Mouse (Mus musculus): ENCODE results near the gene Batf.
A peak's percentile ranks its signal among the peaks of the same experiment; 100 is the strongest.

GRCm38 (mm10) chr12:85687846-85688245 is 1.4 kb downstream of the Batf start:
- TF ChIP-seq POLR2A (IDR thresholded peaks at IDR 0.05; ENCODE audit: borderline replicate concordance, control insufficient read depth, low read depth, low read length) = no peak
- peak; percentile 35; the same call in 1 of the 2 replicates for TF ChIP-seq CTCF (IDR thresholded peaks at IDR 0.05; ENCODE audit: control insufficient read depth, insufficient read depth, low read length)

All from bone marrow, adult 2 months (tissue).